Mouse (Mus musculus) inflammation-experienced regulatory T-cells, adult 6 months (primary cell): ENCODE results near the gene Adrb1. TPM values are rescaled to one million over a fixed set of nuclear protein-coding genes. Genes with fewer than 3 reads are reported as not detected.
"Not testable (repeated sequence)": the region's sequence is repeated elsewhere in the genome, so short reads cannot be mapped to it uniquely, and the experiment has no call there.

ENCODE experiments used
- ATAC-seq: one replicate; pipeline ENCODE4 v1.8.0; 2017
- polyA plus RNA-seq, 3 experiments: library from polyadenylated mRNA; unstranded; fragments of 100-300 nt; shearing (Covaris generic); gene quantifications; one replicate each; pipeline ENCODE4 v1.2.1; 2017

Adrb1 gene
- polyA plus RNA-seq, 3 experiments from 2014 or later = 0.20 TPM; not detected in 2

- no peak for ATAC-seq
These were observed 28.7 kb downstream of the Adrb1 start for GRCm38 (mm10) chr19:56750709-56751108.

GRCm38 (mm10) chr19:56754456-56754855 lies 32.5 kb downstream of the Adrb1 start:
- ATAC-seq = not testable (repeated sequence)

GRCm38 (mm10) chr19:56756412-56756811 lies 34.4 kb downstream of the Adrb1 start:
- no peak for ATAC-seq

DNA sequence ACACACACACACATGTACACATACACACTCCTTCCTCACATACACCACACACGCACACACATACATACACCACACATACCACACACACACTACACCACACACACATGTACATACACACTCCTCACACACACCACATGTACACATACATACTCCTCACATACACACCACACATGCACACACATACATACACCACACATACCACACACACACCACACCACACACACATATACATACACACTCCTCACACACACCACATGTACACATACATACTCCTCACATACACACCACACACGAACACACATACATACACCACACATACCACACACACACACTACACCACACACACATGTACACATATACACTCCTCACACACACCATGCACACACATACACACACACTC lies 36.3 kb downstream of the Adrb1 start:
- ATAC-seq = no peak

DNA sequence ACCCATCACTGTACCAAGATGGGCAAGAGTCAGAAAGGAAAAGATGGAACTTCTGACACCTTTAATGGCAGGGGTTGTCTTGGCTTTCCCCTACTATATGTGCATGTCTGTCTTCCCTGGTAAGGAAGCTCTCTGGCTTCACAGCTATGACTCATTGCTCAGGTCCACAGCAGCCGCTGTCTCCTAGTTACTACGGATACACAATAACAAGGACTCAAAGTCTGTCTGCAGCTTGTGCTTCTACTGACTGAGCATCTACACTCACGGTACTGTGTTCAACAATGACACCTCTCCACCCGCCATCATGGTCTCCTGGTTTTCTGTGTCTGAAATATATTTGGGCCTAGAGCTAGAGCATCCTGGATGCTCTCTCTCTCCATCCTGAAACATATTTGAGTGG lies 37.7 kb downstream of the Adrb1 start:
- no peak for ATAC-seq

GRCm38 (mm10) chr19:56760306-56760940 lies 38.4 kb downstream of the Adrb1 start:
- ATAC-seq = no peak

- ATAC-seq = no peak
These were observed 39.1 kb downstream of the Adrb1 start for GRCm38 (mm10) chr19:56761096-56761495.

DNA sequence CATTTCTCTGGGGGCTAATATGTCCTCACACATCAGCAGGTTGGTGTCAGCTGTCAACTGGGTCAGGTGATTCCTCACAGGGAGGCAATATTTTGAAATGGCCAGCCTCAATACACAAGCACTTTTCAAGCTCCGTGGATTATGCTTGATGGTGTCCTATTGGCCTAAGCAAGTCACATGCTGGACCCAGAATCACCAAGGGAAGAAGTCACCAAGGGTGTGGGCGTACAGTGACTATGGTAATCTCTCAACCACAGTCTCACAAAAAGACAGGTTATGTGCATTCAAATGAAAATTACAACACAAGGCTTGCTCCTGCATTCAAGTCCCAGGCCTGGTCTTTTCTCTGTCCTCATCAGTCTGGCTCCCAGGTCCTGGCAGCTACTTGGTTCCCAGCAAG lies 39.7 kb downstream of the Adrb1 start:
- ATAC-seq = no peak

- no peak for ATAC-seq
These were observed 40.7 kb downstream of the Adrb1 start for GRCm38 (mm10) chr19:56762686-56763085.

DNA sequence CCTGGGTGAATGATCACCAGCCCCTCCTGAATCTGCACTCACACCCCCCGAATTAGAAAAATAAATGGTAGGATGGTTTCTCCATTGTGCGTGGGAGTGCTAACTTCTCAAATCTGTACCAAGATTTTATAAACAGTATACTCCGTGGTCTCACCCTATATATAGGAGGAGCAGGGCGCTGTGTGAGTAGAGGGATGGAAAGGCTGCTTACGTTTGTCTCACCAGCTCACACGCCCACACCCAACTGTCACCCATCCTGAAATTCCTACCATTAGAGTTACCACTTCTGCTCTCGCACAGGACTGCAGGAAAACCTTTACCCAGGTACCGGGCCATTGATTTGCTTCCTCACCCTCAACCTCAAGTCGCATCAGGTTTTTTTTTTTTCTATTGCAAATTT lies 47.0 kb downstream of the Adrb1 start:
- ATAC-seq = no peak

DNA sequence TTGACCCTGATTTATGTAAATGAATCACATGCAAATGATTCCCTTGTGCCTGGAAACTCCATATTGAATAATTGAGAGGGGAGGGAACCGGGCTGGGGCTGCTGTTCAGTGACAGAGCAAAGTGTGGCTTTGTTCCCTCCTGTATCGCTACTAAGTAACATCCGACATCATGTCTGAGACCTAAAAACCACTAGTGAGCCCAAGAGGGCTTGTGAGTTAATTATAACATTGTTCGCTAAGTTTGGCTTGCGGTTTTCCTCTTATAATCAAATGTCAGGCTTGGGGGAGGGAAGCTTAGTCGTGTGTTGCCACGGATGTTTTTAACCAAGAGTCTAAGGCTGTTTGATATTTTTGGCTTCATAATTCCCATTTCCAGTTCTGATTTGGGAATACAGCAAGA lies 50.2 kb downstream of the Adrb1 start:
- ATAC-seq = peak; percentile 56

DNA sequence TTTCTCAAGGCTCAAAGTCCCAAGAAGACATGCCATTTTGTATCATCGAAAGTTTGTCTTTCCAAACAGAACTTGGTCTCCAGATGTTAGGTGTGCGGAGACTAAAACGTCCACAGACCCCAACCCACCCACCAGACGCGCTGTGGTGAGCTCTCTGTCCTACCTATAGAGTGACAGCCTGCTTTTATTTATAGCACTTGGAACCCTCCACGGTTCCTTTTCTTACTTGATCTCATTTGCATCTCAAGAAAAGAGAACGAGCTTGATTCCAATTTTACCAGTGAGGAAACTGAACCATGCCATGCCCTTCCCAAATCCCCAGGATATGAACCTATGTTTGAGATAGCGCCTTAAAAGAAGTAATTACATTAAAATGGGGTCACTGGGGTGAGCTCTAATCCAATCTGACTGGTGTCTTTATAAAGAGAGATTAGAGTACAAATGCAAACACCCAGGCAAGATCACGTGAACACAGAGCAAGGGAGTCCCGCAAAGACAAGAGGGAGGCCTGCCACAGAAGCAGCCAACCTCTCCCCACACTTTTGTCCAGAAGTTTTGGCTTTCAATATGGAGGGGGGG lies 51.5 kb downstream of the Adrb1 start:
- ATAC-seq = no peak

GRCm38 (mm10) chr19:56774408-56774962 lies 52.5 kb downstream of the Adrb1 start:
- no peak for ATAC-seq

DNA sequence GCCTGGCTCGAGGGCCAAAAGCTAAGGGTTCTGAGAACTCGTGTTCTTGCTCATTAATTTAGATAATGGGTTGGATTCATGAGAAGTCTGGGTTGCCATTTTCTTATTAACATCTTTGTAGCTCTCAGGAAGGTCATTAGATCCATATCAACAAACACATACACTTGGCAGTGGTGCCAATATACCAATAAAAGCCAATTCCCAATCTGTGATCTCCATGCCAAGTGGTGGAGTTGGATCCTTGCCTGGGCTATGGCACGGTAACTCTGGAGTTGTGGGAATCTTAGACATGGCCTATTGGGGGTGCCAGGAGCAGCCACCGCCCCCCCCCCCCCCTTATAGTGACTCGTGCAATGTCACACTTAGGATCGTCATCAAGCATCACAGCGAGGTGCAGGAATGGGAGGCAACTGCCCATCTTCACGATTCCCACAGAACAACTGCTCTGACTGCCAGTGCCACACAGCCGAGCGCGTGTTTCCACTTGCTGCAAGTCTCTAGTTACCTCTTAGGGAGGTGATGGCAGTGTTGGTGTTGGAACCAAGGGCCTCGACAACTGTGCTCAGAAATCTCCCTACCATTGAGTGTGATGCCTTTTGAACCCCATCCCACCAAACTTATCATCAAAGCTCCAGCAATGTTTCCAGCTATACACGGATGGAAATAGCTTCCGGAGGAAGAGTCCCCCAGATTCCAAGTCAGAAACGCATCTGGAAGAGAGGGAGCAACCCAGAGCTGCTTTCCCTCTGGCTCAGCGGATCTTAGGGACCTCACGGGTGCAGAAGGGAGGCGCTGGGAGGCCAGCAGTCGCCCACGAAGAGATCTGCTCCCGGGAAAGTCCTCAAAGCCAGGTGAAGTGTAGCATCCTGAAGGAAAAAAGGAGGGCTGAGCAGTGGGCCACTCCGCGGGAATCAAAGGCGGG lies 53.2 kb downstream of the Adrb1 start:
- ATAC-seq = no peak

DNA sequence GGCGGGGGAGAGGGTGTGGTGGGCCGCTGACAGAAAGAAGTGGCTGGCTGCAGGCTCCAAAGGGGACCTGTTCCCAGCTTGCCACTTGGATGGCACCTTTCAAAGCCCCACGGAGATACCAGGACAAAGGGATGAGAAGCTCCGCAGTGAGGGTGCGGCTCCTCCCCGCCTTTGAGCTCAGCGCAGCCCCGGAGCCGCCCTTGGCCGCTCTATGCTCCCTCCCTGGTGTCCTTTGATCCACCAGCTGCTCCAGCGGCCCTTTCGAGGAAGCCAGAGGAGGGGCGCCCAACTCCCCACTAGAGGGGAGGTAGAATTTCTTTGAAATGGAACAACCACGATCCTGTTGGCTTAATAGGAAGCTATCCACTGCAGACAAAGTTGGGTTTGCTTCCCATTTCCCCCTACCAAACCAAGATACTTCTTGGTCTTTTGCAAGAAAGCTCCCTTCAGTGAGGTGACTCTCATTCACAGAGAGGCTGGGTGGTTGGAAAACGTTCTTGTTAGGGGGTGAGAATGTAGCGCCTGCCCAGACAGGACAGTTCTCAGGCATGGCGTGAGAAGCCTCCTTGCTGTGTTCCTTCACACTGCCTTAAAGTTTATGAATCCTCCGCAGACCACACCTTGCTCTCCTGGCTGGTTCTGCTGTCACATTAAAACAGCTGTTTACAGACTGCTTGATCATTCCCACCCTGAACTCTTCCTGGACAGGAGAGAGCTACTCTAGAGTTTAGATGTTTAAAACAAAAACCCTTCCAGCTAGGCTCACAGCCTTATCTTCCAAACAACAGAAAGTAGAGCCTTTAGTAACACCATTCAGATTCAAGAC lies 54.1 kb downstream of the Adrb1 start:
- no peak for ATAC-seq

DNA sequence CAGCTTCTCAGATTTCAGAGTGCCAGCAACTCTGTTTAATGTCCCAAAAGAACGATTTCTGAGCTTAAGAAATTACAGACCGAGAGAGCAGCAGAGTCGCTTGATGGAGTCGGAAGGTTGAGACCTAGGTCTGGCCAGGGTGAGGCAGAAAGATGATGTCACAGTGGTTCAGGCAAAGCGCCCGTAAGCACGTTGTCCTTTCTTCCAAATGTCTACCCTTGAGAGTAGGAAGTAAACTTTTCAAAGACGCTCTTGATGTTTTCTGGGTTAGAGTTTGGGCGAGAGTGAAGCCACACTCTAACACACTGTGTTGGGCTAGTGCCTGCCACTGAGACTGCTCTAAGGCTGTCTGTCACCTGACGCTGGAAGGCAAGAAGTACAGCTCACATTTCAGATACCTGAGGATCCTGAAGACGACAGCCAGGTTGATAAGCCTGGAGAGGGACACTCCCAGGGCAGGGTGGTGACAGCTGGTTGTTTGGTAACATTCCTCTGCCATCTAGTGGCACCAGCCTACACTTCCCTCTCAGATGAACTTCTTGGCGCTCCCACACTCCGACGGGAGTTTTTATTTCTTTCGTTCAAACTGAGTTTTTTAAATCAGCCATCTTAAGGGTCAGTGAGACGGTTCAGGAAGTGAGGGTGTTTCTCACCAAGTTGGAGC lies 54.9 kb downstream of the Adrb1 start:
- ATAC-seq = no peak

DNA sequence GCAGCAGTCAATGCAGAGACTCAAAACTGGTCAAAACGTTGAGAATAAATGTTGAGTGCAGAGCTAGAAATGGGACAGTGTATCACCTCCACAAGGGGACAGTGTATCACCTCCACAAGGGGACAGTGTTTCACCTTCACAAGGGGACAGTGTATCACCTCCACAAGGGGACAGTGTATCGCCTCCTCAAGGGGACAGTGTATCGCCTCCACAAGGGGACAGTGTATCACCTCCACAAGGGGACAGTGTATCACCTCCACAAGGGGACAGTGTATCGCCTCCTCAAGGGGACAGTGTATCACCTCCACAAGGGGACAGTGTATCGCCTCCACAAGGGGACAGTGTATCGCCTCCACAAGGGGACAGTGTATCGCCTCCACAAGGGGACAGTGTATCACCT lies 56.5 kb downstream of the Adrb1 start:
- not testable (repeated sequence) for ATAC-seq
